Mouse (Mus musculus): ENCODE data around the gene Aldh1l1. TPM values are rescaled to one million over a fixed set of nuclear protein-coding genes. Genes with fewer than 3 reads are reported as not detected.

Aldh1l1 gene
- polyA plus RNA-seq, 1 experiment from 2014 or later = 4.1 TPM

DNA sequence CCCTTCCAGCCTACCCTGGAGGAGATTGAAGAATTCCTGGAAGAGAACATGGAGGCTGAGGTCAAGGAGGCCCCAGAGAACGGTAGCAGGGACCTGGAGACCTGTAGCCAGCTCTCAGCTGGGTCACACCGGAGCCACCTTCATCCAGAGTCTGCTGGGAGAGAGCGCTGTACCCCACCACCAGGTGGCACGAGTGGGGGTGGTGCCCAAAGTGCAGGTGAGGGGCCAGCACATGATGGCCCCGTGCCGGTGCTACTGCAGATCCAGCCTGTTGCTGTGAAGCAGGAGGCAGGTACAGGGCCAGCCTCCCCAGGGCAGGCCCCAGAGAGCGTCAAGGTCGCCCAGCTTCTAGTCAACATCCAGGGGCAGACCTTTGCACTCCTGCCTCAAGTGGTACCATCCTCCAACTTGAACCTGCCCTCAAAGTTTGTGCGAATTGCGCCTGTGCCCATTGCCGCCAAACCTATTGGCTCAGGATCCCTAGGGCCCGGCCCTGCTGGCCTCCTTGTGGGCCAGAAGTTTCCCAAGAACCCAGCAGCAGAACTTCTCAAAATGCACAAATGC, 19.3 kb upstream of the Aldh1l1 start:
- H3K27ac ChIP-seq (ENCODE audit: low read depth, low read length) = no peak overlapping the region
- no peaks in the 10 kb centered on the region for H3K9me3 ChIP-seq (ENCODE audit: control insufficient read depth, low read length)
- H3K4me1 ChIP-seq (ENCODE audit: control insufficient read depth, insufficient read depth, low read length) = peaks cover 14% of the 10 kb centered on the region
- WGBS = 91% methylated on average over 12 of the region's 12 CpGs
- DNase-seq (ENCODE audit: low spot score, missing footprints) (no peak), ATAC-seq (ENCODE audit: low FRiP score) (no peak)
- no peak overlapping the region for H3K4me2 ChIP-seq
- no peaks in the 10 kb centered on the region for H3K36me3 ChIP-seq (ENCODE audit: control insufficient read depth, insufficient read depth, low read length)
- no peak overlapping the region for H3K9ac ChIP-seq (ENCODE audit: low read length)
- H3K4me3 ChIP-seq (ENCODE audit: low read depth, low read length) = no peak overlapping the region
- peaks cover 10% of the 10 kb centered on the region for H3K27me3 ChIP-seq (ENCODE audit: control insufficient read depth, insufficient read depth, low read length)

DNA sequence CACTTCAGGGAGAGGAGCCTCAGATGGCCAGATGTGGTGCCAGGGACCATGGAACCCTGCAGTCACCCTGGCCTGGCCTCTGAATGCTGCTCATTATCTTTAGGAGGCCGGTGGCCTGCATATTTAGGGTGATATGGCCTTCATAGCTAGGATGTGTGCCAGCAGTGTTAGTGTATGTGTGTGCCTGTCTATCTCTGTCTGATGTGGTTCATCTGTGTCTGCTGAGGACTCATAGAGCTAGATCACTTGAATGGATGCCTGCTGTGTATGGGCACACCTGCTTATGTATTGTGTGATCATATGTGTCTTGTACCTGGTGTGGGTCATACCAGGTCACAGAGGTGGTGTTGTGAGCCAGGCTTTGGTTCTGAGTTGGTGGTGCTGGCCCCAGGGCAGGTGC, 18.0 kb upstream of the Aldh1l1 start:
- Histone ChIP-seq H3K4me3 (ENCODE audit: low read depth, low read length) (no peak overlapping the region), H3K4me1 (ENCODE audit: control insufficient read depth, insufficient read depth, low read length) (peaks cover 8% of the 10 kb centered on the region; the same call in 1 of the 2 replicates), H3K9ac (ENCODE audit: low read length) (no peak overlapping the region), H3K27me3 (ENCODE audit: control insufficient read depth, insufficient read depth, low read length) (peaks cover 3% of the 10 kb centered on the region; the same call in 1 of the 2 replicates), H3K9me3 (ENCODE audit: control insufficient read depth, low read length) (no peaks in the 10 kb centered on the region), H3K4me2 (no peak overlapping the region), H3K36me3 (ENCODE audit: control insufficient read depth, insufficient read depth, low read length) (no peaks in the 10 kb centered on the region), H3K27ac (ENCODE audit: low read depth, low read length) (no peak overlapping the region)
- ATAC-seq (ENCODE audit: low FRiP score) (no peak), DNase-seq (ENCODE audit: low spot score, missing footprints) (no peak)
- 81% methylated on average over 1 of the region's 1 CpGs for WGBS

DNA sequence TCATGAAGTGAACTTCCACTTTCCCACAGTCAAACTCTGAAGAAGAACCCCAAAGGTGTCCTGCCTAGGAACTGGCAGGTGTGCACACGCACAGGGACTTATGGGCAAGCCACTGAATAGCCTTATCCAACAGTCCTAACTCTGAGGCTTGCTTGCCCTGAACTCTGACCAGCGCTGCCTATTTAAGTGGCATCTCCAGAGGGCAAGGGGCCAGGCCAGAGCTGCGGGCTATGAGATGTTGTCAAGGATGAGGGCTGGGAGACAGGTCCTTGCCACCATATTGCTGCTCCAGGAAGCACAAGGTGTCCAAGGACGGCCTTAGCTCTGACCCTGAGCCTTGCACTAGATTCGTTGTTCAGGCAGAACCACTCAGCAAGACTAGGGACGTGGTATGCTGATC, 17.2 kb upstream of the Aldh1l1 start:
- H3K27me3 ChIP-seq (ENCODE audit: control insufficient read depth, insufficient read depth, low read length) = no peaks in the 10 kb centered on the region; the same call in 1 of the 2 replicates
- 92% methylated on average over 6 of the region's 6 CpGs for WGBS
- H3K36me3 ChIP-seq (ENCODE audit: control insufficient read depth, insufficient read depth, low read length) = no peaks in the 10 kb centered on the region
- no peak overlapping the region for H3K4me3 ChIP-seq (ENCODE audit: low read depth, low read length)
- ATAC-seq (ENCODE audit: low FRiP score) = no peak
- no peak overlapping the region for H3K27ac ChIP-seq (ENCODE audit: low read depth, low read length)
- no peak overlapping the region for H3K4me2 ChIP-seq
- H3K4me1 ChIP-seq (ENCODE audit: control insufficient read depth, insufficient read depth, low read length) = 0 out of 2 replicates have a peak, but pooled peaks cover under 1% of the 10 kb centered on the region
- no peaks in the 10 kb centered on the region for H3K9me3 ChIP-seq (ENCODE audit: control insufficient read depth, low read length)
- no peak overlapping the region for H3K9ac ChIP-seq (ENCODE audit: low read length)
- DNase-seq (ENCODE audit: low spot score, missing footprints) = no peak

DNA sequence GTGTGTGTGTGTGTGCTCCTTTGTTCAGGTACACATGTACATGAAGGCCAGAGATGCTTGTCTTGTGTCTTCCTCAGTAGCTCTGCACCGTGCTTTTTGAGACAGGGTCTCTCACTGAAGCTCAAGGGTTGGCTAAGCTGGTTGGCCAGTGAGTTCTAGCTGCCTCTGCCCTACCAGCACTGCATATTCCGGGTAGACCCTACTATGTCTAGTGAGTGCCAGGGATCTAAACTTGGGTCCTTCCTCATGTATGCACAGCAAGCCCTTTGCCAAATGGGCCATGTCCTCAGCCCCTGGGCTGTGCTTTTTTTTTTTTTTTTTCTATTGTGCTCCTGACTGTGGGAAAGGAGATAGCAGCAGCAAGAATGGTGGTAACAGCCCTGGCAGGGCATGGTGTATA, 16.0 kb upstream of the Aldh1l1 start:
- no peaks in the 10 kb centered on the region for H3K9me3 ChIP-seq (ENCODE audit: control insufficient read depth, low read length)
- no peak overlapping the region for H3K4me2 ChIP-seq
- H3K4me1 ChIP-seq (ENCODE audit: control insufficient read depth, insufficient read depth, low read length) = no peaks in the 10 kb centered on the region
- 86% methylated on average over 2 of the region's 2 CpGs for WGBS
- no peak for ATAC-seq (ENCODE audit: low FRiP score)
- no peak overlapping the region for H3K27ac ChIP-seq (ENCODE audit: low read depth, low read length)
- H3K9ac ChIP-seq (ENCODE audit: low read length) = no peak overlapping the region
- H3K27me3 ChIP-seq (ENCODE audit: control insufficient read depth, insufficient read depth, low read length) = no peaks in the 10 kb centered on the region
- no peak for DNase-seq (ENCODE audit: low spot score, missing footprints)
- H3K36me3 ChIP-seq (ENCODE audit: control insufficient read depth, insufficient read depth, low read length) = no peaks in the 10 kb centered on the region
- H3K4me3 ChIP-seq (ENCODE audit: low read depth, low read length) = no peak overlapping the region

DNA sequence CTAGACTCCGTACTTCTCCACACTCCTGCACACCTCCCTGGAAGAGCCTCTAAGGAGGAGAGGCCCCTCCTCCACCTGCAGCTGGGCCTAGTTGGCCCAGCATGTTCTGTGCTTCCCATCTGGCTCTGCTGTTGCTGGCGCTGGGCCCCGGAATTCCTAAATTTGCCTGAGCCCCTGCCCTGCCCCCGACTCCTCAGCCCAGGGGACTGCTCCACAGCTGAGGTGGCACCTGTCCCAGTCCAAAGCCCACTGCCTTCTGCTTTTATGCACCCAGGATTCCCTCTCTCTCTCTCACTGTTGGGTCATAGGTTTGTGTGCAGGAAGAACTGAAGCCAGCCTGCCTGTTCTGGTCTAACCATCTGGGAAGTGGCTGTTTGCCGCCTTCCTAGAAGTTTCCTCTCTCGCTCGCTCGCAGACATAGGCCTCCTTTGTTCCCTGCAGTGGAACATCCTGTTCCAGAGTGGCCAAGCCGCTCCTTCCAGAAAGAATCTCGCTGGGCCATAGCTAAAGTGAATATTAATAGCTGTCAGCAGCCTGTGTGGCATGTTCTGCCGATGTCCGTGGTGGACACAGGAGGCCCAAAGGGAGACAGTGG, 15.2 kb upstream of the Aldh1l1 start:
- no peak for ATAC-seq (ENCODE audit: low FRiP score)
- no peak overlapping the region for H3K4me3 ChIP-seq (ENCODE audit: low read depth, low read length)
- H3K9ac ChIP-seq (ENCODE audit: low read length) = no peak overlapping the region
- H3K4me1 ChIP-seq (ENCODE audit: control insufficient read depth, insufficient read depth, low read length) = 0 out of 2 replicates have a peak, but pooled peaks cover 3% of the 10 kb centered on the region
- 76% methylated on average over 12 of the region's 12 CpGs for WGBS
- no peaks in the 10 kb centered on the region for H3K9me3 ChIP-seq (ENCODE audit: control insufficient read depth, low read length)
- H3K36me3 ChIP-seq (ENCODE audit: control insufficient read depth, insufficient read depth, low read length) = no peaks in the 10 kb centered on the region
- H3K27ac ChIP-seq (ENCODE audit: low read depth, low read length) = no peak overlapping the region
- no peaks in the 10 kb centered on the region for H3K27me3 ChIP-seq (ENCODE audit: control insufficient read depth, insufficient read depth, low read length)
- no peak for DNase-seq (ENCODE audit: low spot score, missing footprints)
- no peak overlapping the region for H3K4me2 ChIP-seq

DNA sequence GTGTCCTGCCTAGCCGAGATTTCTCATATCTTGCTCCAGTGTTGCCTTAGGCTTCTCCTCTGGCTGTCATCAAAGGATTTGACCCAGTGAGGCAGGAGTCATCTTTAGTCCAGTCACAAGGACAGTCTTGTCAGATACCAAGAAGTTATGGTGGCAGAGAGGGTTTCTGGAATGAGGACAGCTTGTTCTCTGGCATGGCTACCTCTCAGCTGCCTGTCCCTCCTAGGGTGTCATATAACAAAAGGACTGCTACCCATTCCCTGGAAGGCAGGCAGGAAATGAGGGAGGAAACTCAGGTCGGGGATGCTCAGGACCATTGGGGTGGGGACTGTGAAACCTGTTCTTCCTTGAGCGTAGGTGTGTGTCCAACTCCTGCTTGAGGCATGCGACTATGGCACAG, 14.1 kb upstream of the Aldh1l1 start:
- no peak overlapping the region for H3K9ac ChIP-seq (ENCODE audit: low read length)
- no peak overlapping the region for H3K4me2 ChIP-seq
- ATAC-seq (ENCODE audit: low FRiP score) (no peak), DNase-seq (ENCODE audit: low spot score, missing footprints) (no peak)
- H3K27me3 ChIP-seq (ENCODE audit: control insufficient read depth, insufficient read depth, low read length) = no peaks in the 10 kb centered on the region
- no peaks in the 10 kb centered on the region for H3K9me3 ChIP-seq (ENCODE audit: control insufficient read depth, low read length)
- H3K4me1 ChIP-seq (ENCODE audit: control insufficient read depth, insufficient read depth, low read length) = 0 out of 2 replicates have a peak, but pooled peaks cover 3% of the 10 kb centered on the region
- no peaks in the 10 kb centered on the region for H3K36me3 ChIP-seq (ENCODE audit: control insufficient read depth, insufficient read depth, low read length)
- H3K27ac ChIP-seq (ENCODE audit: low read depth, low read length) = no peak overlapping the region
- 74% methylated on average over 4 of the region's 4 CpGs for WGBS
- no peak overlapping the region for H3K4me3 ChIP-seq (ENCODE audit: low read depth, low read length)

DNA sequence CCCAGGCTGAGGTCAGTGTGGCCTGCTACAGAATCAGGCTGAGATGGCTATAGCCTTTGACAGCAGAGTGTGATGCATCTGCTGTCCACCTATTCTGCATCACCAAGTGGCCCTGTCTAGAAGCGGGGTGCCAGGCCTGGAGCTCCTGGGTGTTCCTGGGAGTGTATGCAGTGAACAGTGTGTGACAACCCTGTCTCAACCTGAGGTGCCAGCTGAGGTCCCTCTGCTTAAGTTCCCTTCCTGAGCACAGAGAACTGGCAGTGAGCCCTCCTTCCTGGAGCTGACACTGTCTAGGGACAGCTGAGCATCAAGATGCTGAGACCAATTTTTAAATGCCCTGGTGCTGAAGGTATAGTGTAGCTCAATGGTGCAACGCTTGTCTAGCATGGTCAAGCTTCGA, 13.5 kb upstream of the Aldh1l1 start:
- Histone ChIP-seq H3K4me3 (ENCODE audit: low read depth, low read length) (no peak overlapping the region), H3K36me3 (ENCODE audit: control insufficient read depth, insufficient read depth, low read length) (no peaks in the 10 kb centered on the region), H3K27me3 (ENCODE audit: control insufficient read depth, insufficient read depth, low read length) (no peaks in the 10 kb centered on the region), H3K9me3 (ENCODE audit: control insufficient read depth, low read length) (no peaks in the 10 kb centered on the region), H3K4me1 (ENCODE audit: control insufficient read depth, insufficient read depth, low read length) (0 out of 2 replicates have a peak, but pooled peaks cover 3% of the 10 kb centered on the region), H3K9ac (ENCODE audit: low read length) (no peak overlapping the region), H3K27ac (ENCODE audit: low read depth, low read length) (no peak overlapping the region), H3K4me2 (no peak overlapping the region)
- 92% methylated on average over 3 of the region's 3 CpGs for WGBS
- DNase-seq (ENCODE audit: low spot score, missing footprints) = no peak
- no peak for ATAC-seq (ENCODE audit: low FRiP score)

DNA sequence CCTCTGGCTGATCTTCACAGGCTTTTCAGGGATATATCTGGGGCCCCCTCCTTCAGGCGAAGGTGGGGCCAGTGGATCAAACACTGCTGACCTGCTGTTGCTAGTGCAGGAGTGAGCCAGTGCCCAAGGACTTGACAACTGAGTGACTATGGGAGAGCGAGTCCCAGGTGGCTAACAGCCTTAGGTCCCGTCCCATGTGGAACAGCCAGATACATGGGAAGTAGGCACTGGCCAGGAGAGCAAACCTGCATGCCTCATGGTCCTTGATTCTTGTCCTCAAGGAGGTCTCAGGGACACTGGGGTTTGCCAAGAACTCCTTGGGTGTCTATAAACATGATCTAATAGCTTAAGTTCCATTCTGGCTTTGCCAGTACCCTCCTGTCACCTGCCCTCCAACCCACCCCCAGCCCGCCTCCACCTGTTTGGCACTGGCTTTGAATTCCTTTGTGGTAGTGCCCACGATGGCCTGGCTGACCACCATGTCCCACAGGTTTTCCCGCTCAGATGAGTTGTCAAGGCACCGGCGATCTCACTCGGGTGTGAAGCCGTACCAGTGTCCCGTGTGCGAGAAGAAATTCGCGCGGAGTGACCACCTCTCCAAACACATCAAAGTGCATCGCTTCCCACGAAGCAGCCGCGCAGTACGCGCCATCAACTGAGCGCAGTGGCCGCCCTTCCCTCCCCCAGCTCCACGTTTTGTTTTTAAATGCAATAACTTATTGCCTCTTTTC, 12.4 kb upstream of the Aldh1l1 start:
- WGBS = 95% methylated on average over 24 of the region's 24 CpGs
- Histone ChIP-seq H3K9ac (ENCODE audit: low read length) (no peak overlapping the region), H3K27ac (ENCODE audit: low read depth, low read length) (no peak overlapping the region), H3K4me2 (no peak overlapping the region), H3K36me3 (ENCODE audit: control insufficient read depth, insufficient read depth, low read length) (no peaks in the 10 kb centered on the region), H3K4me3 (ENCODE audit: low read depth, low read length) (no peak overlapping the region), H3K27me3 (ENCODE audit: control insufficient read depth, insufficient read depth, low read length) (no peaks in the 10 kb centered on the region), H3K9me3 (ENCODE audit: control insufficient read depth, low read length) (no peaks in the 10 kb centered on the region), H3K4me1 (ENCODE audit: control insufficient read depth, insufficient read depth, low read length) (0 out of 2 replicates have a peak, but pooled peaks cover 3% of the 10 kb centered on the region)
- DNase-seq (ENCODE audit: low spot score, missing footprints) (no peak), ATAC-seq (ENCODE audit: low FRiP score) (no peak)

DNA sequence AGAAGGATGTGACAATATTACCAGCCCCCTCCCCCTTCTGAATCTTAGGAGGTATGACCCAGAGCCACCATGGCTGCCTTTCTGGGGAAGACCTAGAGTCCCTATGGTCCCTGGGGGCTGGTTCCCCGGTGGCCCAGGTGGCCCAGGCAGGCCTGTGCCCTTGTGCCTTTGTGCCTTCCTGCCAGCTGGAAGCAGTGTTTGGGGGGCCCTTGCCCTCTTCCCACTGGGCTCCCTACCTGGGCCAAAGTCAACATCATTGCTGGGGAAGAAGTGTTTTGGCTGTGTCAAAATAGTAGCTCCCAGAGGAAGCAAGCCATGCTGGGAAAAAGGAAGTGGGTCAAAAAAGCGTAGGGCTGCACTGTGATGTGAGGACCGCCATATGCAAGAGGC, 11.9 kb upstream of the Aldh1l1 start:
- no peaks in the 10 kb centered on the region for H3K36me3 ChIP-seq (ENCODE audit: control insufficient read depth, insufficient read depth, low read length)
- no peak for DNase-seq (ENCODE audit: low spot score, missing footprints)
- WGBS = 86% methylated on average over 3 of the region's 3 CpGs

More for the DNA sequence above, 11.9 kb upstream of the Aldh1l1 start:
- Histone ChIP-seq H3K27me3 (ENCODE audit: control insufficient read depth, insufficient read depth, low read length) (no peaks in the 10 kb centered on the region), H3K4me2 (no peak overlapping the region), H3K4me1 (ENCODE audit: control insufficient read depth, insufficient read depth, low read length) (0 out of 2 replicates have a peak, but pooled peaks cover 3% of the 10 kb centered on the region), H3K9me3 (ENCODE audit: control insufficient read depth, low read length) (no peaks in the 10 kb centered on the region), H3K4me3 (ENCODE audit: low read depth, low read length) (no peak overlapping the region), H3K9ac (ENCODE audit: low read length) (no peak overlapping the region), H3K27ac (ENCODE audit: low read depth, low read length) (no peak overlapping the region)
- ATAC-seq (ENCODE audit: low FRiP score) = no peak

Measured in midbrain, embryonic 11.5 days (tissue).